Mouse (Mus musculus) hindbrain, embryonic 12.5 days (tissue): ENCODE measurements at regions not wholly inside any gene's neighbourhood (a gene's known extent, or its start where the extent isn't known, plus 50 kb on each side); places are given as distances from the start of the nearest gene placed in this dataset.

Experiments
- ATAC-seq: fragments of 200-750 bp; cut with Nextera tagmentation; 2 replicates; pipeline ENCODE4 v1.8.0; 2017; ENCODE audit warnings: moderate TSS enrichment; ENCODE audit not compliant: low FRiP score
- H3K27ac ChIP-seq: fragments of 300-500 bp; sonication (generic); 2 replicates; pipeline ENCODE4 v1.5.1; 2016; ENCODE audit warnings: mild to moderate bottlenecking
- H3K27me3 ChIP-seq: fragments of 300-500 bp; sonication (generic); 2 replicates; pipeline ENCODE4 v1.6.1; 2016; ENCODE audit warnings: mild to moderate bottlenecking
- H3K36me3 ChIP-seq: fragments of 300-500 bp; sonication (generic); 2 replicates; pipeline ENCODE4 v1.6.1; 2016; ENCODE audit warnings: mild to moderate bottlenecking
- H3K4me1 ChIP-seq: fragments of 300-500 bp; sonication (generic); 2 replicates; pipeline ENCODE4 v1.6.1; 2016
- H3K4me2 ChIP-seq: fragments of 300-500 bp; sonication (generic); replicated peaks from 2 replicates; pipeline ENCODE4 v1.6.1; 2016; ENCODE audit warnings: mild to moderate bottlenecking
- H3K4me3 ChIP-seq: fragments of 300-500 bp; sonication (generic); 2 replicates; pipeline ENCODE4 v1.5.1; 2016; ENCODE audit warnings: mild to moderate bottlenecking
- H3K9ac ChIP-seq: fragments of 300-500 bp; sonication (generic); 2 replicates; pipeline ENCODE4 v1.6.1; 2016; ENCODE audit warnings: mild to moderate bottlenecking, moderate library complexity
- H3K9me3 ChIP-seq: fragments of 300-500 bp; sonication (generic); replicated peaks from 2 replicates; pipeline ENCODE4 v1.6.1; 2016; ENCODE audit warnings: mild to moderate bottlenecking
- WGBS: fragments of 180-500 bp; shearing (Covaris S2); methylation state at CpG from one replicate; pipeline ENCODE4 v1.1.7; 2016; 5-methylcytosine and 5-hydroxymethylcytosine counted together

DNA sequence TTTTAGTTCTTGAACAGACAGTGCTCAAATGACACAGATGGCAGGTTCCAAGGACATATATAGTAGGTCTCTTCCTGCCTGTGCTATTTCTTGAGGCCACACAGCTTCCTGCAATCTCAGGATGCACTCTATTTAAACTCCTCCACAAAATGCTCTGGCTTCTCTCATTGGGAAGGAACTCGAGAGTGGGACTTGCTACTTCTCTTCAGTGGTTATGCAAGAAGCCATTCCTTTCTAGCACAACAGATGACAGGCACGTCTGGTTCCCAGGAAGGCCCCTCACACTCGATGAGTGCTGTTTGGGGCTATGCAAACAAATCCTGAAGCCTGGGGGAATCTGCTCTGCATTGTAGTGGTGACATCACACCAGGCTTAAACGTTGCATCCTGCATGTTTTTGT lies 425.6 kb upstream of the Kazn start:
- Histone ChIP-seq H3K4me1 (no peaks in the 10 kb centered on the region), H3K27me3 (no peaks in the 10 kb centered on the region), H3K36me3 (no peaks in the 10 kb centered on the region), H3K4me2 (no peak overlapping the region), H3K9ac (no peak overlapping the region), H3K9me3 (no peaks in the 10 kb centered on the region), H3K4me3 (no peak overlapping the region), H3K27ac (no peak overlapping the region)
- WGBS = 67% methylated on average over 4 of the region's 4 CpGs
- no peak for ATAC-seq

DNA sequence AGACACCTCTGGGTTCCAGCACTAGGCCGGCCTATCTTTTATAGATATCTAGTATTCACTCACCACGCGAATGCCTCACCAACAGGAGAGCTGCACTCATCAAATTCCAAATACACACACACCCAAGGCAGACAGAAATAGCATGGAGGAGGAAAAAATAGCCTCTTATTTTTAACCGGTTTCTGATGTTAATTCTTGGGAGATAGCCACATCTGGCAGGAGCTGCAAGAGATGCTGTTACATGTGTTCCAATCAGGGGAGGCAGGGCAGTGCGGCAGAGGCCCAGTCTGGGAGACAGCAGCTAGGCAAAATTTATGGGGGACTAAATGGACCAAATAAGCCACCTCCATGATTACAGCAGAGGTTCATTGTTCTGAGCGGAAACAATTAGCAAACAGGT lies 419.0 kb upstream of the Kazn start:
- Histone ChIP-seq H3K4me2 (no peak overlapping the region), H3K27me3 (no peaks in the 10 kb centered on the region), H3K9me3 (peaks cover 4% of the 10 kb centered on the region; the same call in 1 of the 2 replicates), H3K4me3 (no peak overlapping the region), H3K36me3 (no peaks in the 10 kb centered on the region), H3K27ac (no peak overlapping the region), H3K9ac (no peak overlapping the region), H3K4me1 (no peaks in the 10 kb centered on the region)
- 92% methylated on average over 6 of the region's 6 CpGs for WGBS
- no peak for ATAC-seq

DNA sequence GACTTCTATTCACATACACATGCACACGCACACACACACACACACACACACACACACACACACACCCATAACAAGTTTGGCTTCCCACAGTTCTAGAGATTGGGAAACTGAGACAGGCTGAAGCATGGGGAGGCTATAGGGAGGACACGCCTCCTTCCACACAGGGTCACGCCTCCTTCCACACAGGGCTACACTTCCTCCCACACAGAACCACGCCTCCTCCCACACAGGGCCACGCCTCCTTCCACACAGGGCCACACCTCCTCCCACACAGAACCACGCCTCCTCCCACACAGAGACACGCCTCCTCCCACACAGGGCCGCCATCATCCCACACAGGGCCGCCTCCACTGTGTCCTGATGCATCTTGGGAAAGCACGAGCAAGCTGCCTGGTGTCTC lies 401.9 kb upstream of the Kazn start:
- ATAC-seq = peak; percentile 27; the same call in 1 of the 2 replicates
- Histone ChIP-seq H3K9ac (no peak overlapping the region), H3K4me3 (no peak overlapping the region), H3K27me3 (peaks cover 9% of the 10 kb centered on the region; the same call in 1 of the 2 replicates), H3K9me3 (no peaks in the 10 kb centered on the region), H3K27ac (no peak overlapping the region), H3K4me2 (no peak overlapping the region), H3K4me1 (peaks cover 12% of the 10 kb centered on the region), H3K36me3 (no peaks in the 10 kb centered on the region)
- 87% methylated on average over 10 of the region's 10 CpGs for WGBS

DNA sequence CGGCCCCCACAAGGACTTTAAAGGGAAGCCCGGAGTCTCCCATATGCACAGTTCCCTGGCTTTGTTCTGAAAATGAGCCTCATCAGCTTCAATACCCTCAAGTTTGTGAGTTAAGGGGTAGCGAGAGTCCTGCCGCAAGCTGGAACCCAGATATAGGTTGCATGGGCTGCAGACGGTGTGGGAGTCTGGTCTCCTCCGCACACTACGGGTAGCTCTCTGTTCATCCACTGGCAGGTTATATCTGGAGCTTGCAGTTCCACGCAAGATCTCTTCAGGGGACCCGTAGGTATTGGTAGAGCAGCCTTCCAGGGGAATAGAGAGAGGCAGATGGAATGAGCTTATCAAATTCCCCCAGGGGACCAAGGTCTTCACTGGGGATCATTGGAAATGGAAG lies 400.1 kb upstream of the Kazn start:
- H3K4me3 ChIP-seq = no peak overlapping the region
- peaks cover 15% of the 10 kb centered on the region for H3K4me1 ChIP-seq
- 58% methylated on average over 9 of the region's 9 CpGs for WGBS
- no peaks in the 10 kb centered on the region for H3K36me3 ChIP-seq
- no peak for ATAC-seq
- peak overlapping the region; percentile 30 for H3K4me2 ChIP-seq
- peaks cover 9% of the 10 kb centered on the region; the same call in 1 of the 2 replicates for H3K27me3 ChIP-seq
- H3K9ac ChIP-seq = peak overlapping the region; percentile 15
- no peaks in the 10 kb centered on the region for H3K9me3 ChIP-seq
- H3K27ac ChIP-seq = no peak overlapping the region; the same call in 1 of the 2 replicates

DNA sequence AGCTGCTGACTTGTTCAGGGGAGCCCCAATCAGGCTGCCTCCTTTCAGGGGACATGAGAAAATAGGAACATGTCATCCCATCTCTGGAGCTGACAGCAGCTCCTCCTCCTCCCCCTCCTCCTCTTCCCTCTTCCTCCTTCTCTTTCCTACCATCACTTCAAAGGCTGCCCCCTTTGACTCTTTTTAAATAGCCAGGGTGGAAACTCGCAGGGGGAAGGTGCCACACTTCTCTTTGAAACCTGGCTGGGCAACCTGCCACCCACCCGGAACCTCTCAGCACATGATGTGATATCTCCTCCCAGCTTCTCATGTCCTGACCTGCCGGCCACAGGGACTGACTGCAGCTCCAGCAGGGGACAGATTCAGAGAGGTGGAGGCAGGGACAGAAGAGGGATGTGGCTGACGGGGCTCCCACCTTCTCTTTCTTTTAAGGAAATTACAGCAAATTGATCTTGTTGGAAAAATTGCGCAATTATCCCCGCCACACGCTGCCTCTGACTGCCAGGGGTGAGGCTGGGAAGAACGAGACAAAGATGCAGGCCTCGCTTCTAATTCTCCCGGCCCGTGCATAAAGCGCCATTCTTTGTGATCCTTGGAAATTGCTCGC lies 399.6 kb upstream of the Kazn start:
- Histone ChIP-seq H3K4me3 (no peak overlapping the region), H3K27me3 (peaks cover 9% of the 10 kb centered on the region; the same call in 1 of the 2 replicates), H3K9me3 (no peaks in the 10 kb centered on the region), H3K27ac (no peak overlapping the region), H3K4me1 (peaks cover 15% of the 10 kb centered on the region), H3K9ac (peak overlapping the region; percentile 15), H3K4me2 (peak overlapping the region; percentile 30), H3K36me3 (no peaks in the 10 kb centered on the region)
- WGBS = 23% methylated on average over 13 of the region's 13 CpGs
- ATAC-seq = no peak

DNA sequence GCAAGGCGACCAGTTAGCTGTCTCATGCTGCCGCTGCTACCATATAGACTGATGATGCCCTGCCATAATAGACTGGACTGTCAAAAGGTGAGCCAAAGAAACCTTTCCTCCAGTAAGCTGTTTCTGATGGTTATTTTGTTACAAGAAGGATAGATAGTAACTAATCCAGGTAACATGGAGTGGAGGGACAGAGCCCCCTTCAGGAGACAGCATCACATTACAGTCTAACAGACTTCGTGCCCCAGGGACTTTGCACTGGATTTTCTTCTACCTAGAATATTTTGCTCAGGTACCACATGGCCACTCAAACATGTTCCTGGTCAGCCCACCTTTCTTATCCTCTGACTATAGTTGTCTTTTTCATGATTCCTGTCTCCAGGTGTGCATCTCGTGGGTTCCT lies 398.9 kb upstream of the Kazn start:
- no peak for ATAC-seq
- peaks cover 9% of the 10 kb centered on the region; the same call in 1 of the 2 replicates for H3K27me3 ChIP-seq
- no peak overlapping the region for H3K4me2 ChIP-seq
- WGBS = 81% methylated on average over 4 of the region's 4 CpGs
- no peaks in the 10 kb centered on the region for H3K9me3 ChIP-seq
- no peaks in the 10 kb centered on the region for H3K36me3 ChIP-seq
- no peak overlapping the region for H3K27ac ChIP-seq
- H3K9ac ChIP-seq = no peak overlapping the region
- H3K4me3 ChIP-seq = no peak overlapping the region
- peaks cover 15% of the 10 kb centered on the region for H3K4me1 ChIP-seq

DNA sequence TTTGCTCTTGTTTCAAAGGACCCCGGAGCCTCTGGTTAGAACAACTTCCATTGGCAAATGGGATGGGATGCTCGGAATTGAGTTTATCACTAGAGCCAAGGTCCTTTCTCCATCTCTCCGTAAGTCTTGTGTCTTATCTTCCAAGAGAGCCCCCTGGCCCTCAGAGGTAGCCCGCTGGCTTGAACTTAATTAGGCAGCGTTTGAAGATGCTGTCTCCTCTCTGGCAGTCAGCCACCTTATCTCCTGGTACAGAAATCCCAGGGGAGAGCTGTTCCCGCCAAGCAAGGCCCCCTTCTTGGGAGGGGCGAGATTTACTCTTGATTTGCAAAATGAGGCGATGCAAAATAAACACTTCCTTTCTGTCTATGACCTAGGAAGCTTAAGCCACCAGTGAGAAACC lies 395.2 kb upstream of the Kazn start:
- Histone ChIP-seq H3K36me3 (no peaks in the 10 kb centered on the region), H3K4me1 (peaks cover 15% of the 10 kb centered on the region), H3K27ac (no peak overlapping the region), H3K9me3 (no peaks in the 10 kb centered on the region), H3K4me3 (no peak overlapping the region), H3K9ac (no peak overlapping the region), H3K4me2 (no peak overlapping the region), H3K27me3 (peaks cover 4% of the 10 kb centered on the region; the same call in 1 of the 2 replicates)
- 73% methylated on average over 8 of the region's 8 CpGs for WGBS
- no peak for ATAC-seq

DNA sequence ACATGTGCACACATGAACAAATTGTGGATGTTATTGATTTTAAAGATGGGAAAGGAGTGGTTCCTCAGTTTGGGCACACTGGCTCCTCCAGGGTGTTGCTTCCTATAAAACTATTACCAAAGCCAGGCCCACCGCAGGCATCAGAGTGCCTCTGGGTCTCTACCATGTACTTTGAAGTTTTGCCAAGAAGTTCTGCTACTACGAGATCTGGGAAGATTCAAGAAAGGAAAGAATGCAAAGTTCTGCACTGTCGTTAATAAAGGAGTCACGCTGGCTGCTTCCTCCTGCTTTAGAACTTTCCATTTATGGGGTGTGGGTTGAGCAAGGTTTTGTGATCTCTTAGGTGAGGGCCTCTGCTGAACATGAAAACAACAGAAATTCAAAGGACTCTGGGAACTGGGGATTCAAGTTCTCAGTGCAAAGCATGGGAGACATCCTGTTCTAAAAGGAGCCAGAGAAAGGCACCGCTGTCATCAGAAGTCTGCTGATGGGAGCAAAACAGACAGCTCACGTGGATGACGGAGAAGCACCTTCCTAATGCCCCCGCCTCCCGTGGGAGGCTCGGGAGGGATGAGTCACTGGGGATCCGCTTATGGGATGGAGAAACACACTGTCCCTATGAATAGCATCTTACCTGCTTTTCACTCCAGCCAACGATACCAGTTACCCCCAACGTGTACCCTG lies 394.6 kb upstream of the Kazn start:
- peaks cover 9% of the 10 kb centered on the region for H3K4me1 ChIP-seq
- 77% methylated on average over 13 of the region's 13 CpGs for WGBS
- H3K36me3 ChIP-seq = no peaks in the 10 kb centered on the region
- H3K9me3 ChIP-seq = no peaks in the 10 kb centered on the region
- no peak overlapping the region for H3K4me2 ChIP-seq
- H3K9ac ChIP-seq = no peak overlapping the region
- no peak for ATAC-seq
- H3K27ac ChIP-seq = no peak overlapping the region
- H3K4me3 ChIP-seq = no peak overlapping the region
- H3K27me3 ChIP-seq = peaks cover 4% of the 10 kb centered on the region; the same call in 1 of the 2 replicates

DNA sequence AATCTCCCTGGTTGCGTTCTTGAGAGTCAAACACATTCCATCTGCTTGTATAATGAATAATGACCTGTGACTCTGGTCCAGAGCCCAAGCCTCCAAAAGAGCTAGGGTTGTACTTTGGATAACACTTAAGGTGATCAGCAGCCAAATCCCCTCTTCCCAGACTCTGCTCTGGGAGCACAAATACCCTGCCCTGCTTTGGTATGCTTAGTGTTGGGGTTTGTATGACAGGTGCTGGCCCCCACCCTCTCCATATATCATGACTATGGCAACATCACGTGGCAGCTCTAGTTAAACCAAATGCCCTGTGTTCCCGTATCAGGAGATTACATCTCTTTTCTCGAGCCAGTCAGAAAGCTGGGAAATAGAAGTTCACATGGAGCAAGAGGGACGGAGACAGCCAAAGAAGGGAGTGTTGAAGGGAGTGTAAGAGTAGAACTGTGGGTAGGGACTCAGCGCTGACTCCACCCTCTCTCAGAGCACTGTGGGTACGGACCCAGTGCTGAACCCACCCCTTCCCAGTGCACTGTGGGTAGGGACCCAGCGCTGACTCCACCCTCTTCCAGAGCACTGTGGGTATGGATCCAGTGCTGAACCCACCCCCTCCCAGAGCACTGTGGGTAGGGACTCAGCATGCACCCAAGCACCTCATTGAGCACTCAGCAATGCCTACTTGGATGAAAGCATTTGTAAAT lies 387.4 kb upstream of the Kazn start:
- H3K27me3 ChIP-seq = no peaks in the 10 kb centered on the region
- H3K27ac ChIP-seq = no peak overlapping the region
- no peaks in the 10 kb centered on the region for H3K9me3 ChIP-seq
- ATAC-seq = no peak
- no peak overlapping the region for H3K9ac ChIP-seq
- H3K4me1 ChIP-seq = peaks cover 12% of the 10 kb centered on the region
- no peaks in the 10 kb centered on the region for H3K36me3 ChIP-seq
- H3K4me3 ChIP-seq = no peak overlapping the region
- no peak overlapping the region for H3K4me2 ChIP-seq
- 87% methylated on average over 8 of the region's 8 CpGs for WGBS

DNA sequence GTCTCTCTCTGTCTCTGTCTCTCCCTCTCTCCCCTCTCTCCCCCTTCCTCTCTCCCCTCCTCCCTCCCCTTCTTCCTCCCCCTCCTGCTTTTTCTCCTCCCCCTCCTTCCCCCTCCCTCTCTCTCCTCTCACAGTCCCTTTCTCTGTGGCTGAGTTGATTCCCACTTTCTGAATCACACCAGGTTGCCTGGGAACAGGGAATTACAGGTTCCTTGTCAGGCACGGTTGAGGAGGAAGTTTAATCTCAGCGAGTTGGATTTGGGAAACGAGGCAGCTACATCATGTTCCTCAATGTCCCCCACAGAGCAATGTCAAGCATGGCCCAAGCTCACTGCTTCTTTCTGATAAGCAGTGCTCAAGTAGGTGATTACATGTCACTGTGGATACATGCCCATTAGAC lies 386.3 kb upstream of the Kazn start:
- no peak for ATAC-seq
- 58% methylated on average over 3 of the region's 3 CpGs for WGBS
- H3K9me3 ChIP-seq = no peaks in the 10 kb centered on the region

DNA sequence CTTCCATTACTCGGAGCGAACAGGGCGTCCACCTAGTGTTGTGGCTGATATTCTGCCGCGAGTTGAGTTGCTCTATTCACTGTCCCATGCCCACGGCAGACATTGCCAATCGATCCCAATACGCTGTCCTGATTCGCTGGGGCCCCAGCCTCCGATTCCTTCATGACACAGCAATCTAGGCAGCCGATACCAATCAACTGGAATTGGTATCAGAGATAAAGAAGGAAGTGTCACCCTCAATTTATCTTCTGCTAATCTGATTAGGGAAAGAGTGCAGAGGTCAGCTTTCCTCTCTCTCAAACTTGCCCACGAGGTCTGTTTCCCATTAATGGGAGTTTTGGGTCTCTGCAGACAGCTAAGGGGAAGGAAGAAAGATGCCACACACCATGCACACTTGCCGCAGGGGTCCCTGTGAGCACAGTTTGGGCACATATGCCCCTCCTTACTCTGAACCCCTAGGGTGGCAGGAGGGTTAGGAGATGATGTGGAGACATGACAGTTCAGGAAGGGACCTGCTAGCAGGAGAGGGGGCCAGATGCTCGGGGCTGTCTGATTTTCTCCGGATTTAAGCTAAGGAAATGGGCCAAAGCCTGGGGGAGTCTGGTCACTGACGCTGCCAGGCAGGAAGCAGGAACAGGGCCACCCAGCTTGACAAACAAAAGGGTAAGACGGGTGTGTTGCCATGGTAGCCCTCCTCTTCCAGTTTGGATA lies 383.1 kb upstream of the Kazn start:
- Histone ChIP-seq H3K36me3 (no peaks in the 10 kb centered on the region), H3K4me3 (no peak overlapping the region), H3K27ac (no peak overlapping the region), H3K4me2 (no peak overlapping the region), H3K27me3 (0 out of 2 replicates have a peak, but pooled peaks cover 2% of the 10 kb centered on the region), H3K4me1 (peaks cover 20% of the 10 kb centered on the region), H3K9me3 (no peaks in the 10 kb centered on the region), H3K9ac (no peak overlapping the region)
- WGBS = 36% methylated on average over 17 of the region's 17 CpGs
- ATAC-seq = no peak

More for the DNA sequence above, 386.3 kb upstream of the Kazn start:
- Histone ChIP-seq H3K4me1 (peaks cover 12% of the 10 kb centered on the region), H3K4me2 (no peak overlapping the region), H3K36me3 (no peaks in the 10 kb centered on the region), H3K27me3 (0 out of 2 replicates have a peak, but pooled peaks cover 2% of the 10 kb centered on the region), H3K9ac (no peak overlapping the region), H3K4me3 (no peak overlapping the region), H3K27ac (no peak overlapping the region)

DNA sequence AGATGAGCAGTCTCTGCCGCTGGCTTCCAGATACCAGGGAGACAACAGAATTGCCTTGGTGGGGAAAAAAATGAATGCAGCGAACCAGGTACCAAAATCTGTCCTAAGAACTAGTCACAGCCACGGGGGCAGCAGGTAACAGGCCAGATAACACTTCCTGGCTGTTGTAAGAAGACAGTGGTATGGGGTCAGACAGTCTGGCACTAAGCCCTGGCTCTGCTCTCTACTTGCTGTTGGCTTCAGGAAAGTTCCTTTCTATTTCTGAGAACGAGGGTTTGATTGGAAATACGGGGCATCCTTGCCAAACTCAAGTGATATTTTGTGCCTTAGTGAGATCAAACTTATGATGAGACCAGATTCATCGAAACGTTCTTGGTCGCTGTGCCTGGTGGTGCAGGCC lies 380.2 kb upstream of the Kazn start:
- Histone ChIP-seq H3K4me3 (no peak overlapping the region), H3K9me3 (no peaks in the 10 kb centered on the region), H3K9ac (no peak overlapping the region), H3K27ac (no peak overlapping the region), H3K36me3 (no peaks in the 10 kb centered on the region), H3K4me2 (no peak overlapping the region), H3K27me3 (0 out of 2 replicates have a peak, but pooled peaks cover 2% of the 10 kb centered on the region), H3K4me1 (peaks cover 20% of the 10 kb centered on the region)
- ATAC-seq = no peak
- WGBS = 68% methylated on average over 8 of the region's 8 CpGs
